Mouse (Mus musculus): ENCODE measurements around the gene Slc44a4. TPM values are rescaled to one million over a fixed set of nuclear protein-coding genes. Genes with fewer than 3 reads are reported as not detected.

Gene Slc44a4
- 4.5 and 5.1 TPM in 2 replicates for polyA plus RNA-seq (2012; rRNA removed)

DNA sequence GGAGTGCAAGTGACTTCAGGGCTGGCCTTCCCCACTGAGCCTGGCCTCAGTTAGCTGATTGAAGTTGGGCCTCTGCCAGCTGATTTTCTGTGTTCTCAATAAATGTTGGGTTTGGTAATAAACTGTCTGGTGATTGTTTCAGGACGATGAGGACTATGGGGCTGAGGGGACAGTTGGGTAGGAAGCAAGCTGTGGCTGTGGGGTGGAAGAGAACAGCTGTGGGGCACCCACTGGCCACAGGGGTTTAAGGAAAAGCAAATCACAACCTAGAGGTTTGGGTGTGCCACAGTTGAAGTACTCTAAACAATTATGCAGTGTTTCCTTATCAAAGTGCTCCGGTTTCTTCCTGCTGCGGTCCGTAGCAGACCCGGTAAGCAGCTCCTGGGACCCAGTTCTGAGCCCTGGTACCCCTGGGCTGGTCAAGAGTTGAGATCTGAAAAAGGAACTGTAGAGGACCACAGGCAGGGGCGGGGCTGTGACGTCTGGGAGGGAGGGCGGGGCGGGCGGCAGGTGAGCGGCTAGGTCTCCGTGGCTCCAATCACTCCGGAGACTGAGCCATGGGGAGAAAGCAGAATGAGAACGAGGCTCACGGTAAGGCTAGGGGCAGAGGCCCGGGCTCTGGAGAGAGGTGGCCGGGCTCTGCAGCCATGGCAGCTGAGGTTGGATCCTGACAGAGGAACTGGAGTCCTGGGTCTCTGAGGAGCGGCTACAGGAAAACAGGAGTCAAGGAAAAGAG, at the start of gene Slc44a4:
Gene Slc44a4 (plus strand): TSS at position 537 of the 736 bp plus-strand sequence.
- DNase-seq (ENCODE audit: low spot score), result no peak

DNA sequence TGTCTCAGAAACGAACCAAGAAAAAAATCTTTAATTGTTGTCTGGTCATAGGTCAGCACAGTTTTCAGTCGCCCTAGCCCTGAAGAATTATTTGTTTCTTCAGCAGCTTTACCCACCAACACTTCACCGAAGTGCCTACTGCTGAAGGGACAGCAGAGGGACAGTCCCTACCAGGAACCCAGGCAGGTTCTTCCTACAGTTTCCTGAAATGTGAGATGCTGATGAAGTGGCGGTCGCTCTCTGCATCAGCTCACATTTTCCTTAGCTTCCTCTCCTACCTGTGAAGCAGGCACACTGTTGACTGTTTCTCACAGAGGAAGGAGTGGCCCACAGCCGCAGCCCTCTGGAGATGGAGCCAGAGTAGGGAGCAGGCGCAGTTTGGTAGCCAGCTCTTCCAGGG, 48.3 kb upstream of the Slc44a4 start:
- no peak for DNase-seq (ENCODE audit: low spot score)

DNA sequence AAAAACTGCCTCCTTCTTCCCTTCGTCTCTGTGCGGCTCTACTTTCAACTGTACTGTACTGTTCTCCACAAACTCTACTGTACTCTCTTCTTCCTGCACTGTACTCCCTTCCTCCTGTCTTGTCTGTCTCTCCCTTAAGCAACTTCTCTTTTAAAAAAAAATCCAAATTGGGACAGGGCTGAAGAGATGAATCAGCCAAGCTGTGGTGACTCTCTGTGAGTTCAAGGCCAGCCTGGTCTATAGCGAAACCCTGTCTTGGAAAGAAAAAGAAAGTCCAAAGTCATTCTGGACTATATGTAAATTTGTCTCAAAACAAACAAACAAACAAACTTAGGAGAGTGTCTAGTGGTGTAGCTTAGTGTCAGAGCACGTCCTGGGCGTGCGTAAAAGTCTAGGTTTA, 39.9 kb upstream of the Slc44a4 start:
- no peak for DNase-seq (ENCODE audit: low spot score)

DNA sequence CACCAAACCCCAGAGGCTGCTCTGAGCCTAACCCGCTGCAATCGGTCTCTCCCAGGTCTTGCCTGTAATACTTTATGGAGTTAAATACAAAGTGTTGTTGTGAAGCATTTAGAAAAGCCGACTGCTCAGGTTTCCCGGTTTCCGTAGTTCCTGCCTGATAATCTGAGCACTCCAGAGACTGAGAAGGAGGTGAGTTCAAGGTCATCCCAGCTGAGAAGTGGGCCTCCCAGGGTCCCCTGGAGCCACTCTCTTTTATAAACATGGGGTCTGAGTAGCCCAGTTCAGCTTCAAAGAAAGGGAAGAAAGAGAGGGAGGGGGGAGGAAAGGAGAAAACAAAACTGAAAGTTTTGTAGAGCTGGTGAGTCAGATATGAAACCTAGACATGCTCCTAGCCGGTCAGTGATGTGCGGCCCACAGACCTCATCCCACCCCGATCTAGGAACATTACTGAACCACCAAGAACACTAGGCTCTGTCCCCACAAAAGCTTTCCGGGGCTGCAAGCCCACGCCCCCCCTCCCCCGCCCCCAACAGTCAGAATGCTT, 34.9 kb upstream of the Slc44a4 start, which contains the start of gene Zbtb12:
Gene Zbtb12 (plus strand): TSS at position 148 of the 544 bp plus-strand sequence.
- DNase-seq (ENCODE audit: low spot score), result no peak

DNA sequence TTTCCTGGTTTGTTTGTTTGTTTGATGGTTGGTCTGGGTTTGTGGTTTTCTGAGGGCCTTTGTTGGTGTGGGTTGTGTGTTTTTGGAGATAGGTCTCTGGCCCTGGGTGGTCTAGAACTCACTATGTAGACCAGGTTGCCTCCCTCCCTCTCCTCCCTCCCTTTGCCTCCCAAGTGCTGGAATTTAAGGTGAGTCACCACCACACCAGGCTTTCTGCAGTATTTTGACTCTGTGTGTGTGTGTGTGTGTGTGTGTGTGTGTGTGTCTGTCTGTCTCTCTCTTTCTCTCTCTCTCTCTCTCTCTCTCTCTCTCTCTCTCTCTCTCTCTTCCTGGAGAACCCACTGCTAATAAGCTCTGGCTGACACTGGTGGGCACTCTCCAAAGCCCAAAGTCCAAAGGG, 33.1 kb upstream of the Slc44a4 start:
- DNase-seq (ENCODE audit: low spot score), result no peak

DNA sequence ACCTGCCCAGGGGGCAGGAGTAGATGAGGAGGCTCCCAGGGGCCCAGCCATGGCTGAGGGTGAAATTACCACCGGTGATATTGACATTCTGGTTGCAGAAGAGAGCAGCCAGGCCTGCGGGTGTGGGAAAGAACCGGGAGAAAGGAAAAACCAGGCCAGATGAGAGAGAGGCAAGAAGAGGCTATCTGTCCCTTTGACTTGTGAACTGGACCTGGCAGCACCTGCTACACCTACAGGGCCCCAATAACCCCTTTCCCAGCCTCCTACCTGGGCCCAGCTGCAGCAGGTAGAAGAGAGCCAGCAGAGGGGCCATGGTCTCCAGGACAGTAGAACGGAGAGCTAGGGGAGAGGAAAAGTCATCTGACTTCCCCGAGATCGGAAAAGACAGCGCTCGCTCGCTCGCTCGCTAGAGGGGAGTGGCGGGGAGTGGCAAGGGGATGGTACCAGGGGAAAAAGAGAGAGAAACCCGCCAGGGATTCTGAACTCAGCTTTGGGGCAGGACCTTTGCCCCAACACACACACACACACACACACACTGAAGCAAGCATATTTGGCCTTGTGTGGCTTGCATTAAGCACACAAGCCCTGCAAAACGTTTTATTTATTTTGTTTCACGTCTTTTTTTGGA, 32.5 kb upstream of the Slc44a4 start, which contains the start of gene Gm20547:
Gene Gm20547 (minus strand): TSS at position 360 of the 628 bp plus-strand sequence.
- DNase-seq (ENCODE audit: low spot score), result no peak

DNA sequence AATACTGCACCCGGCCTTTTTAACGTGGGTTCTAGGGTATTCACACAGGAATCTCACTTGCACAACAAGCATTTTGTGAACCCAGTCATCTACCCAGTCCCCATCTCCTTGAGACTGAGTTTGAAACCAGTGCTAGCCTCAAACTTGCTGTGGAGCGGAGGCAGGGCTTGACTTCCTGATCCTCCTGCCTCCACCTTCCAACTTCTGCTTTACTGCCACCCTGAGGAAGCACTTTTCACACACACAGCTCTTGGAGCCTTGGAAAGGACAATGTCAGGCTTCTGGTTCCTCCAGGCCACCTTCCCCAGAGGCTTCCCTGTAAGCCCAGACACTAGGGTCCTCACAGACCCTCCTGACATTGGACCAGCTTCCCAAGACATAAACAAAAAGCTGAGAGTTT, 30.9 kb upstream of the Slc44a4 start:
- no peak for DNase-seq (ENCODE audit: low spot score)

DNA sequence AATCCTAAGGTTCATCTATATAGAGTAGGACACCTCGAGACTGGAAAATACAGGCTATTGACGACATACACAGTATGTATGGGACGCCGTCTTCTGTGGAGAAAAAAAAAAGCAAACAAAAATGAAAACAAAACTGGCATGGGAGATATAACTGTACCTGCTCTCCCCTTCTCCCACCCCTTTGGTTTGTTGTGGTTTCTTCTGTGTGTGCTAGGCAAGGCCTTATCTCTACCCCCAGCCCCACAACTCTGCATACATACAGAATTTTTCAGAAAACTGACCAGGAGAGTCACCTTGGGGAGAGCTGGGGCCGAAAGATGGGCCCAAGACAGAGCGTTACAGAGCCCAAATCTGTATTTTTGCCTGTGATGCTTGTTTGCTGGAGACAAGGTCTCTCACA, 29.6 kb upstream of the Slc44a4 start:
- DNase-seq (ENCODE audit: low spot score), result no peak

DNA sequence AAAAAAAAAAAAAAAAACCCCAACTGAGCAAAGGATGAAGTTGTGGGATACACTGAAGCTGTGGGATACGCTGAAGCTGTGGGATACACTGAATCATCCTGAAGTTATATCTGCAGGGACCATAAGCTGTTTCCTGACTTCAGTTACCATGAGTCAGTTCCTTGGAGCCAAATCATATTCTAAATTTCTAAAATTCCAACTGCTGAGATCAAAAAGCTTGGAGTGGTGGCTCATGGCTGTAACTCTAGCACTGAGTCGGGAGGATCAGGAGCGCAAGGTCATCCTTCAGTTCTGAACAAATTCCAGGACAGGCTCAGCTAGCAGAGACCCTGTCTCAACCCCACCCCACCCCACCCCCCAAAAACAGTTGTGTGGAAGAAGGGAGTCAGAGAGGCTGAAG, 28.7 kb upstream of the Slc44a4 start:
- no peak for DNase-seq (ENCODE audit: low spot score)

DNA sequence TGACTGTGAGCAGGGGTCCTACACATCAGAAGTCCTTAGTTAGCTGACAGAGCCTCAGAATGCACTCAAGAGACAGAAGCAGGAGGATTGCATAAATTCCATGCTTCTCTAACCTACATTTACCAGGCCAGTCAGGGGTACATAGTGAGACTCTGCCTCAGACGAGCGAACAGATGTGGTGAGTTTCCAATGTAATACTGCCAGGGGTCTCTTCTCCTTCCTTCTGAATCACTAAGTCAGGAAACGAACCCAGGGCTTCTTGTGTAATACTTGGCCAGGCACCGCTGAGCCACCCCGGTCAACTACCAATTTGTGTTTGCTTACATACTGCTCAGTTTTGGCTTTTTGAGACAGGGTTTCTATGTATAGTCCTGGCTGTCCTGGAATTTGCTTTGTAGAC, 26.3 kb upstream of the Slc44a4 start:
- no peak for DNase-seq (ENCODE audit: low spot score)

DNA sequence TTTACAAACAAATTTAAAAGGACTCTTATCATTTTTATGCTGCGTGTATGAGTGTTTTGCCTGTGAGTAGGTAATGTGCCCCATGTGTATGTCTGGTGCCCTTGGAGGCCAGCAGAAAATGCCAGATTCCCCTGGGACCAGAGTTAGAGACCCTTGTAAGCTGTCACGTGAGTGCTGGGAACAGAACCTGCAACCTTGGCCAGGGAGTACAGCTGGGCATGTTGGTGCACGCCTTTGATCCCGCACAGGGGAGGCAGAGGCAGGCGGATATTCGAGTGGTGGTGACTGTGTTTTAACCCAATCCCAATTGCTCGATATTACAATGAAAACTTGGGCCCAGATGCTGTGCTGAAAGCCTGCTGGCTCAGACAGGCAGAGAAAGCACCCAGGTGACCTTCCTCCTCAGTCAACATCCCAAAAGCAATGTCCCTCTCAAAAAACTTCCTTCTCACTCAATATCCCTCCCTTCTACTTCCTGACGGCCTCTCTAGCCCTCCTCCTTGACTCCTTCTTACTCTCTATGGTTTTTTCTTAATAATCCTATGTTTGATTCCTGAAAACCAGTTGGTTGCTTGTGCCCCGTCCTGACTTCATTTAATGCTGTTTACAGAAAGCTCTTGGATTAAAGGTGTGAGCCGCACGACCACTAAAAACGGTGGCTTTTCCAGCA, 24.1 kb upstream of the Slc44a4 start:
- no peak for DNase-seq (ENCODE audit: low spot score)

DNA sequence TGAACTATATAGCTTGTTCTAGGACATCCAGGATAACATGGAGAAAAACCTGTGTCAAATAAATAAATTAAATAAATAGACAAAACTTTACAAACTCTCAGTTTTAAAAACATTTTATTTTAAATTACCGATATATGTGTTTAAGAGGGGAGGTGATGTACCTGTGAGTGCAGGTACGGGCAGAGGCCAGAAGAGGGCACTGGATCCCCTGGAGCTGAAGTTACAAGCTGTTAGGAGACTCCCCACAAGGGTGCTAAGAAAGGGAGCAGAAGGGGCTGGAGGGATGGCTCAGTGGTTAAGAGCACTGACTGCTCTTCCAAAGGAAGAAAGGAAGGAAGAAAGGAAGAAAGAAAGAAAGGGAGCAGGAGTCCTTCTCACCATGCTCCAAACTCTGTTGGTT, 22.9 kb upstream of the Slc44a4 start:
- DNase-seq (ENCODE audit: low spot score), result no peak

DNA sequence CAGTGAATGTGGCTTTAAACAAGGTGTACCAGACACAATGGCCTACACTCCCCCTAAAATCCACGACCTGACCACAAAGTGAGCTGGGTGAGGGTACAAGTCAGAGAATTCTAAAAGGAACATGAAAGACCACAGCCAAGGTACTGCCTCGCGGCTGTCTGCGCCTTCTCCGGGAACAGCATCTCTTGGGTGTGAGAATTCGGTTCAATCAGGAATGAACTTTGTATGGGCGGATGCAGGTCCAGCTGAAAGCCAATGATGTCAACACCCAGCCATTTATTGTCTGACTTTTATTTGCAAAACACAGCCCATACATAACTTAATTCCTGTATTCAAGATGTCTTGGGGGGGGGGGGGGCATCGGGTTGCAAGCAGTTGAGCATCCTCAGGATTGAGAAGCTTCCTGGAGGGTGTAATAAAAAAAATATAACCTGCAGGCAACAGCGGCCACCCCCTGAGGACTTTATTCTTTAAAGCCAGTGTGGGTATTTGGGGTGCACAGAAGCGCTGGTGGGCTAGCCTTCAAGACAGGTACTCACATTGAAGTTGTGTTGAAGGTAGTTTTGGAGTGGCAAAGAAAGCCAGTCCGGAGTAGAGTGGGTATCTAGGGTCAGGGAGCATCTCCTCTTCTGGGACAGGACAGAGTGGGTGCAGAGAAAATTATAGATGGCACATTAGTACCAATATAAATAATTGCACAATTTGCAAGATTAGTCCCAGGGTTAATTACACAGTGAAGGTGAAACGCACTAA, 21.0 kb upstream of the Slc44a4 start:
- DNase-seq (ENCODE audit: low spot score), result no peak

DNA sequence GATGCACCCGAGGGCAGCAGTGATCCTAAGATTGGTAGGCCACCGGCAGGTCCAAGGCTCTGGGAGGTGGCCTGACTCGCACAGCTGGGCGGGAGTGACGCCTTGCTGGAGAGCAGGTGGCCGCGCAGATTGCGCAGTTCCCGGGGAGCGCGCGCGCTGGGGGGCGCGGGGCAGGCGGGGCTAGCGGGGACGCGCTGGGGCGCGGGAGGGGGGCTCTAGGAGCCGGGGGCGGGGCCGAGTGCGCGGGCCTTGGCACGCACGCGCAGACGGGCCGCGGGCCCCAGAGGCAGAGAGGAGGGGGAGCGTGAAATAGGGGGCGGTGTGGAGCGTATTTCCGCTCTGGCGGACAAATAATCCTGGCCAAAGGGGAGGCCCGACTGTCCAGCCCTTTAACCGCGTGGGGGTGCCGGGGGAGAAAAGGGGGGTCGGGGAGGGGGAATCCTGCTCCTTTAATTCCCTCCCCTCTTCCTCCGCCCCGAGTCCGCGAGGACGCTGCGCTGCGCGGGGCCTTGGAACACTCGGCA, 20.1 kb upstream of the Slc44a4 start:
- peak; percentile 90 for DNase-seq (ENCODE audit: low spot score)

DNA sequence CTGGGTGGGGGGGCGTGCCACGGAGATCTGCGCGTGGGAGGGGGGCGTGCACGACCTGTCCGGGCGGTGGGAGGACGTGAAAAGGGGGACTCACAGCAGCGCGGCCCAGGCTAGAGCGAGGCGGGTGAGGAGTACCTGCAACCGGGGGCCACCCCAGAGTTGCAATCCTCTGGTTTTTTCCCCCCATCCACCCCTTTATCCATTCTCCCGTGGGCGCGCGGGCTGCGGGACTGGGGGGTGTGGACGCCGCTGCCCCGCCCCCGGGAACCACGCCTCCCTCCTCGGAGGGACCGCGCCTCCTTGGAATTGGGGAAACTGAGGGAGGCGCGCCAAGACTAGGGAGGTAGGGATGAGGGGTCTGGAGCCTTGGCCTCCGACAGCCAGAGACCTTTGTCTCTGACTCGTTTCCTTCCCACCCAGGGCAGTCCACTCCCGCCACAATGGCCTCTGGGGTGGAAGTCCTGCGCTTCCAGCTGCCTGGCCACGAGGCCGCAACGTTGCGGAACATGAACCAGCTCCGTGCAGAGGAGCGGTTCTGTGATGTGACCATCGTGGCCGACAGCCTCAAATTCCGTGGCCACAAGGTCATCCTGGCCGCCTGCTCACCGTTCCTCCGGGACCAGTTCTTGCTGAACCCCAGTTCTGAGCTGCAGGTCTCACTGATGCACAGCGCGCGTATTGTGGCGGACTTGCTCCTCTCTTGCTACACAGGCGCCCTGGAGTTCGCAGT, 19.3 kb upstream of the Slc44a4 start:
- peak; percentile 56 for DNase-seq (ENCODE audit: low spot score)

DNA sequence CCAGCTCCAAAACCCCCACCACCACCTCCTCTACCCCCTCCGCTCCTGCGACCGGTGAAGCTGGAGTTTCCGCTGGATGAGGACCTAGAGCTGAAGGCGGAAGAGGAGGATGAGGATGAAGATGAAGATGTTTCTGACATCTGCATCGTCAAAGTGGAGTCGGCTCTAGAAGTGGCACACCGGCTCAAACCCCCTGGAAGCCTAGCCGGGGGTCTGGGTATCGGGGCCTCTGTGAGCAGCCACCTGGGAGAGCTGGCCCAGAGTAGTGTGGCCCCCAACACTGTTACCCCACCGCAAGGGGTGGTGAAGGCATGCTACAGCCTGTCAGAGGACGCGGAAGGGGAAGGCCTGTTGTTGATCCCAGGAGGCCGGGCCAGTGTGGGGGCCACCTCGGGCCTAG, 18.5 kb upstream of the Slc44a4 start:
- DNase-seq (ENCODE audit: low spot score), result no peak

DNA sequence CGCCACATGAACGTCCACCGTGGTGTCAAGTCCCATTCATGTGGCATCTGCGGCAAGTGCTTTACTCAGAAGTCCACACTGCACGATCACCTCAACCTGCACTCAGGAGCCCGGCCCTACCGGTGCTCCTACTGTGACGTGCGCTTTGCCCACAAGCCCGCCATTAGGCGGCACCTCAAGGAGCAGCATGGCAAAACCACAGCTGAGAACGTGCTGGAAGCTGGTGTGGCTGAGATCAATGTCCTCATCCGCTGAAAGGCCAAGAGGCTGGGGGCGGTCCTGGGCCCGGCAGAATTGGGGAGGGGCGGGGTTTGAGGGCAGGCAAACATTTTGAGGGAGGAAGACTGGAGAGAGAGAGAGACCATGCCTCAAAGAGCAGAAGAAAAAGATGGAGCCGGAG, 17.9 kb upstream of the Slc44a4 start:
- no peak for DNase-seq (ENCODE audit: low spot score)

DNA sequence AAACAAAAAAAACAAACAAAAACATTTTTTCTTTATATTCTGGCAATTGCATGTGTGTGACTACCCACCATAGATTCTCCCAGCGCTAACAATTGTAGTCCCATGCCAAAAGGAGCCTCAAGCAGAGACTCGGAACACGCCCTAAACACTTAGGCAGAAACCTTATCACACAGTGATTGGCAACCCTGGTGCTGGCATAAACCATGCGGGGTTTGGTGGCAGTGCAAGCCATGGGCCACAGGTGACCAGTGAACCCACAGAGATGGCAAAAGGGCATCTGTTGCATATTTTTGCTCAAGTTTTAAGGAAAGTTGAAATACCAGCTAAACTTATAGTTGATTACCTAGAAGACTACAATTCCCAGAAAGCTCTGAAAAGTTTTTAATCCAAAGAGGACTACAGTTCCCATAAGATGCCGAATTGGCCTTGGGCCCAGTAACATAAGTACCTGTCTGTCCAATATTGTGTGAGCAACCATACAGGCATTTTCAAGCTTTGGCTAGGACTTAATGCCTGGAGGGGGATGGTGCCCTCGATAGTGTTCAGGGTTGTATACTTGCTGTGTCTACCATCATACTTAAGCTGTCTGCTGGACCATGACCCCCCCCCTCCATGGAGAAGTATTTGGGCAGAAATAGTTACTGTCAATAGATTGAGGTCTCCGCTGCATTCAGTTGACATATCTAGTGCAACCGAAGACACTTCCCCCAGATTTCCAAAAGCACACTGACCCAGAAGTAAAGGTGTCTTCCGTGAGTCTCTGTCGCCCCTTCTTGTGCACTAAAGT, 16.7 kb upstream of the Slc44a4 start:
- no peak for DNase-seq (ENCODE audit: low spot score)

DNA sequence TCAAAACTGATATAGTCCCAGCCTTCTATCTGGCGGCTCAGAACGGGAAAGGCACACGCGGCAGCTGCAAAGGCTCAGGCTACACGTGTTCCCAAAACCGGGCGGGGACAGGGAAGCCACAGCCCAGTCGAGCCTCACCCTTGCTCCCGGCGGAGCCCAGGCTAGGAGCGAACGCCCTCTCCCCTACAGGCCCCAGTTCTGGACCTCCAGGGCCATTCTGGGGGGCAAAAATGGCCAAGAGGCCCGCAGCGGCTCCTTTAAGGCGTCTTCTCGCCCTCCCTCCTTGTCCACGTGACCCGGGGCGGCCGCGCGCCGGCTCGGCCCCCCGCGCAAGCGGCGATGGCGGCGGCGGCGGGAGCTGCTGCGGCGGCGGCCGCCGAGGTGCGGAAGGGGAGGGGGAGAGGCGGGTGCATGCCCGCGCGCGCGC, 16.1 kb upstream of the Slc44a4 start, which contains the start of the genes C2 and Ehmt2:
Gene C2 (minus strand): TSS at position 106 of the 427 bp plus-strand sequence.
Gene Ehmt2 (plus strand): TSS at position 310 of the 427 bp plus-strand sequence.
- DNase-seq (ENCODE audit: low spot score), result peak; percentile 81

DNA sequence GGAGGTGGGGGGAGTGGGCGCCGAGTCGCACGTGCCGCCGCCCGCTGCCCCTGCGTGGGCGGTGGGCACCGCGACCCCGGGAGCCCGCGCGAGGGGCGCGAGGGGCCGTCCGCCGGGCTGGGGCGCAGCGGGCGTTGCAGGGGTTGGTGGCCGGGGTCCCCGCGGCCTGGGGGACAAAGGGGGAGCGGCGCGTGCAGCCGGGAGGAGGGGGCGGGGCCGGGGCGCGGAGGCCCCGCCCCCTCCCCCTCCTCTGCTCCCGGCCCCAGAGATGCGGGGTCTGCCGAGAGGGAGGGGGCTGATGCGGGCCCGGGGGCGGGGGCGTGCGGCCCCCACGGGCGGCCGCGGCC, 15.6 kb upstream of the Slc44a4 start:
- DNase-seq (ENCODE audit: low spot score), result no peak

Data from urinary bladder, adult 2 months (tissue).